Mouse (Mus musculus) heart, postnatal 0 days (tissue): ENCODE results near the gene Ccdc185. TPM values are rescaled to one million over a fixed set of nuclear protein-coding genes. Genes with fewer than 3 reads are reported as not detected.
A peak's percentile ranks its signal among the peaks of the same experiment; 100 is the strongest.

Source experiments
- ATAC-seq: fragments of 200-750 bp; cut with Nextera tagmentation; 2 replicates; pipeline ENCODE4 v1.8.0; 2017; ENCODE audit warnings: low read depth, moderate number of reproducible peaks, moderate library complexity; ENCODE audit not compliant: insufficient read depth
- DNase-seq: peaks from one replicate; pipeline ENCODE4 v3.0.0-alpha.2; 2016; ENCODE audit warnings: low spot score
- H3K27ac ChIP-seq: fragments of 300-500 bp; sonication (generic); 2 replicates; pipeline ENCODE4 v1.5.1; 2014; ENCODE audit warnings: low read depth, mild to moderate bottlenecking
- H3K27me3 ChIP-seq: fragments of 300-500 bp; sonication (generic); 2 replicates; pipeline ENCODE4 v1.6.1; 2014; ENCODE audit warnings: low read length, mixed read lengths; ENCODE audit not compliant: control insufficient read depth, insufficient read depth
- H3K36me3 ChIP-seq: fragments of 300-500 bp; sonication (generic); replicated peaks from 2 replicates; pipeline ENCODE4 v1.6.1; 2014; ENCODE audit warnings: low read length, mixed read lengths; ENCODE audit not compliant: control insufficient read depth, insufficient read depth
- H3K4me1 ChIP-seq: fragments of 300-500 bp; sonication (generic); 2 replicates; pipeline ENCODE4 v1.6.1; 2014; ENCODE audit warnings: antibody characterized with exemption; ENCODE audit not compliant: control insufficient read depth, insufficient read depth
- H3K4me2 ChIP-seq: fragments of 300-500 bp; sonication (generic); 2 replicates; pipeline ENCODE4 v1.6.1; 2014; ENCODE audit warnings: low read depth, mild to moderate bottlenecking, low read length, moderate library complexity
- H3K4me3 ChIP-seq: fragments of 300-500 bp; sonication (generic); 2 replicates; pipeline ENCODE4 v1.5.1; 2014; ENCODE audit warnings: low read depth, low read length
- H3K9ac ChIP-seq: fragments of 300-500 bp; sonication (generic); replicated peaks from 2 replicates; pipeline ENCODE4 v1.6.1; 2014; ENCODE audit warnings: low read depth, low read length, mixed read lengths
- H3K9me3 ChIP-seq: fragments of 300-500 bp; sonication (generic); replicated peaks from 2 replicates; pipeline ENCODE4 v1.6.1; 2016; ENCODE audit warnings: low read length; ENCODE audit not compliant: control insufficient read depth
- CTCF ChIP-seq: IDR thresholded peaks from 2 replicates; pipeline ENCODE4 v1.5.1; 2016; ENCODE audit warnings: antibody characterized with exemption, control low read depth, low read depth
- EP300 ChIP-seq: IDR thresholded peaks from 2 replicates; pipeline ENCODE4 v1.6.1; 2016; ENCODE audit warnings: antibody characterized with exemption, low read depth
- WGBS: fragments of 180-500 bp; shearing (Covaris S2); extraction: QIAGEN DNeasy Blood & Tissue Kit; methylation state at CpG from one replicate; pipeline ENCODE4 v1.1.7; 2014; 5-methylcytosine and 5-hydroxymethylcytosine counted together
- polyA plus RNA-seq: library from polyadenylated mRNA; unstranded; fragments of >200 nt; fragmentation: Nextera tagmentation; extraction: Ambion mirVana; gene quantifications from 2 replicates; pipeline ENCODE4 v1.2.1, GENCODE M21; 2015
- total RNA-seq: library from RNA; depleted of rRNA; stranded (reverse); fragments of >200 nt; gene quantifications from 2 replicates; pipeline ENCODE4 v1.2.3, GENCODE M21; 2014; ENCODE audit warnings: low replicate concordance

The Ccdc185 gene
- total and polyA plus RNA-seq, 2 experiments from 2014 or later = not detected

GRCm38 (mm10) chr1:182778225-182778624, 29.2 kb upstream of the Ccdc185 start:
- H3K4me2 ChIP-seq = no peak overlapping the region
- WGBS = 56% methylated on average over 13 of the region's 13 CpGs
- no peak overlapping the region for H3K9ac ChIP-seq
- no peaks in the 10 kb centered on the region for H3K4me1 ChIP-seq
- DNase-seq (no peak), ATAC-seq (no peak)
- H3K27me3 ChIP-seq = no peaks in the 10 kb centered on the region
- H3K9me3 ChIP-seq = no peaks in the 10 kb centered on the region
- no peak for TF ChIP-seq CTCF
- no peak for TF ChIP-seq EP300
- H3K36me3 ChIP-seq = no peaks in the 10 kb centered on the region
- no peak overlapping the region for H3K4me3 ChIP-seq
- no peak overlapping the region for H3K27ac ChIP-seq

GRCm38 (mm10) chr1:182776749-182777410, 27.9 kb upstream of the Ccdc185 start:
- Histone ChIP-seq H3K27me3 (no peaks in the 10 kb centered on the region), H3K36me3 (no peaks in the 10 kb centered on the region), H3K4me3 (no peak overlapping the region), H3K4me2 (no peak overlapping the region), H3K9me3 (no peaks in the 10 kb centered on the region), H3K4me1 (no peaks in the 10 kb centered on the region), H3K27ac (no peak overlapping the region), H3K9ac (no peak overlapping the region)
- DNase-seq (no peak), ATAC-seq (no peak)
- 72% methylated on average over 10 of the region's 10 CpGs for WGBS
- no peak for TF ChIP-seq EP300
- TF ChIP-seq CTCF = no peak

GRCm38 (mm10) chr1:182775576-182775975, 26.6 kb upstream of the Ccdc185 start:
- no peak for TF ChIP-seq CTCF
- no peak for TF ChIP-seq EP300
- Histone ChIP-seq H3K27ac (no peak overlapping the region), H3K4me1 (no peaks in the 10 kb centered on the region), H3K4me2 (no peak overlapping the region), H3K9me3 (no peaks in the 10 kb centered on the region), H3K9ac (no peak overlapping the region), H3K27me3 (no peaks in the 10 kb centered on the region), H3K4me3 (no peak overlapping the region), H3K36me3 (no peaks in the 10 kb centered on the region)
- ATAC-seq (no peak), DNase-seq (no peak)
- 85% methylated on average over 7 of the region's 7 CpGs for WGBS

- Histone ChIP-seq H3K4me3 (peak overlapping the region; percentile 66), H3K4me2 (peak overlapping the region; percentile 98), H3K9me3 (no peaks in the 10 kb centered on the region; the same call in 1 of the 2 replicates), H3K36me3 (no peaks in the 10 kb centered on the region), H3K27me3 (peaks cover 31% of the 10 kb centered on the region), H3K9ac (peak overlapping the region; percentile 32; the same call in 1 of the 2 replicates), H3K4me1 (peaks cover 4% of the 10 kb centered on the region; the same call in 1 of the 2 replicates), H3K27ac (no peak overlapping the region)
- DNase-seq (no peak), ATAC-seq (0 out of 2 replicates have a peak, but pooled peaks have one; percentile 27)
- TF ChIP-seq EP300 = no peak
- TF ChIP-seq CTCF = no peak
- WGBS = 8% methylated on average over 27 of the region's 27 CpGs
Observed at GRCm38 (mm10) chr1:182764541-182765281, 15.7 kb upstream of the Ccdc185 start.

DNA sequence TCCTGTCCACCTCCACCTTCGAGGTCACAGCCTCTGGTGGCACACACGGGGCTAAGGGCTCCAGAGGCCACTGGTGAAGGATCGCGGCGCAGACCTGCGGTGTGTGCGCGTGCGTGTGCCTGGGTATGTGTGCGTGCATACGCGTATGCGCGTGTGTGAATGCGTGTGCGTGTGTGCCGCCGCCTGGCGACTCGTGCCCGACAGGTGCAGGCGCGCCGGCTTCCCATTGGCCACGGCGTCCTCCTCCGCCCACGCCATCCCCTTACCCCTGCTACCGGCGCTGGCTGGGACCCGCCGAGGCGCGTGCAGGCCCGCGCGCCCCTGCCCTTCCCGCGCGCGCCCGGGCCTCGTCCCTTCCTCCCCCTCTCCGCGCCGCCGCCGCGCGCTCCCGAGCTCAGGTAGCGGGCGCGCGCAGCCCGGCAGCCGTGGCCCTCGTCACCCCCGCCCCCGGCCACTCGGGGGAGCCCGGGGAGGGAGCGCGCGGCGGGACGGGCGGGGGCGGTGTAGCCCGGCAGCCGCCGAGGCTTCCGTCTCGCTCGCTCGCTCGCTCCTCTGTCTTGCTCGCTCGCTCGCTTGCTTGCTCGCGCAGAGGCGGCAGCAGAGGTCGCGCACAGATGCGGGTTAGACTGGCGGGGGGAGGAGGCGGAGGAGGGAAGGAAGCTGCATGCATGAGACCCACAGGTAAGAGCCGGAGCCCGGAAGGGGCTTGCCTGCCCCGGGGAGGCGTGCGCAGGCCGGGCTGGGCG, 14.9 kb upstream of the Ccdc185 start, which contains the start of gene Susd4:
Gene Susd4 (plus strand): TSS at position 145 of the 746 bp plus-strand sequence.
- peak; percentile 82 for ATAC-seq
- TF ChIP-seq CTCF = 0 out of 2 replicates have a peak, but pooled peaks have one; percentile 10
- TF ChIP-seq EP300 = no peak
- no peak within 1 kb of the TSS for H3K27ac ChIP-seq

More for the DNA sequence above, 14.9 kb upstream of the Ccdc185 start, which contains the start of gene Susd4:
- H3K4me3 ChIP-seq = peak within 1 kb of the TSS; percentile 66
- WGBS = under 1% methylated on average over 77 of the region's 95 CpGs
- H3K36me3 ChIP-seq = no peaks in the 10 kb centered on the region
- peak within 1 kb of the TSS; percentile 32 for H3K9ac ChIP-seq
- H3K4me1 ChIP-seq = peaks cover 4% of the 10 kb centered on the region; the same call in 1 of the 2 replicates
- no peaks in the 10 kb centered on the region; the same call in 1 of the 2 replicates for H3K9me3 ChIP-seq
- H3K4me2 ChIP-seq = peak within 1 kb of the TSS; percentile 98
- peaks cover 31% of the 10 kb centered on the region for H3K27me3 ChIP-seq
- peak; percentile 28 for DNase-seq
